Mouse (Mus musculus) G1E (cell line): ENCODE data around the gene Map2k4.

Source experiments
- CTCF ChIP-seq: IDR thresholded peaks from 2 replicates; pipeline ENCODE4 v1.5.1; 2012; ENCODE audit warnings: low read depth, low read length, inconsistent platforms, mixed read lengths
- GATA1 ChIP-seq: IDR thresholded peaks from 2 replicates; pipeline ENCODE4 v1.6.1; 2012; ENCODE audit warnings: borderline replicate concordance, low read length, inconsistent platforms, mixed read lengths
- GATA2 ChIP-seq: IDR thresholded peaks from 2 replicates; pipeline ENCODE4 v1.6.1; 2012; ENCODE audit warnings: low read depth, low read length, inconsistent platforms, borderline replicate concordance

GRCm38 (mm10) chr11:65704861-65705260 is 83.2 kb downstream of the Map2k4 start:
- TF ChIP-seq GATA2 (no peak), CTCF (no peak), GATA1 (no peak)
